Mouse (Mus musculus) frontal cortex, postnatal 10 days (tissue): ENCODE measurements at regions not wholly inside any gene's neighbourhood (a gene's known extent, or its start where the extent isn't known, plus 50 kb on each side); places are given as distances from the start of the nearest gene placed in this dataset.
A peak's percentile ranks its signal among the peaks of the same experiment; 100 is the strongest.

Source experiments
- DNase-seq, 2 experiments: peaks; one replicate each; pipeline ENCODE4 v3.0.0; 2022; ENCODE audit warnings: low spot score in 2 of 2, mixed read lengths in 1 of 2

DNA sequence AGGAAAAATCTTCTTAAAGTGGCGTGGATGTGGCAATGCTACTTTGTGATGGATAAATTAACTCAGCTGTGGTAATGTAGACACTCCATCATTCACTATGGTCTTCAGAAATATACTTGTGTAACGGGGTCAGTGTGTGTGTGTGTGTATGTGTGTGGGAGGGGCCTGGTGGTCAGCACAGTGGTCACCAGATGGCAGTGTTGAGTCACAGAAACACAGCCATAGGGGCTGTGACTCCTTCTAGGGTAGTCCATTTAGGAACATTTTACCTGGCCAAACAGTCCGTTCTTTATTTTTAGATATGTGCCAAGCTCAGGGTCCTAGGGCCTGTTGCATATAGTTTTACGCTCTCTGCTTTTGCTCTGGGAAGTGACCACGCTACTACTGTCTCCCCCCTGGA, 96.3 kb upstream of the Mphosph6 start:
- peak in 1 of 2 experiments; percentile 14 for DNase-seq

DNA sequence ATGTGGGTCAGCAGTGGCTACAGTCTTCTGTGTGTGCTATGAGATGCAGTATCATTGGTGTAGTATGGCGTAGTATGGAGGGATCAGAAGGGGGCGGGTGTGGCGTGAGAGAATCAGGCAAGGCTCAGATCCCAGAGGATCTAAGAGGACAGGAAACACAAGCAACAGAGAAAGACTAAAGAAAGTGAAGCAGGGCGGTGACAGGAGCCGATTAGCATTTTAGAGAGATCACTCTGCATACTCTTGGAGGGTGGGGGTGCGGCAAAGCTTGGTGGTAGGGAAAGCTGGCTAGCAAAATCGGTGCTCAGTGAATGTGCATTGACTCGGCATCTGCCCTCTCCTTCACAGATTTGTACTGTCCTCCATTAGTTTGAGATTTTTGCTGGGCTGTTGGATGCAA, 93.1 kb upstream of the Mphosph6 start:
- no peak for DNase-seq

DNA sequence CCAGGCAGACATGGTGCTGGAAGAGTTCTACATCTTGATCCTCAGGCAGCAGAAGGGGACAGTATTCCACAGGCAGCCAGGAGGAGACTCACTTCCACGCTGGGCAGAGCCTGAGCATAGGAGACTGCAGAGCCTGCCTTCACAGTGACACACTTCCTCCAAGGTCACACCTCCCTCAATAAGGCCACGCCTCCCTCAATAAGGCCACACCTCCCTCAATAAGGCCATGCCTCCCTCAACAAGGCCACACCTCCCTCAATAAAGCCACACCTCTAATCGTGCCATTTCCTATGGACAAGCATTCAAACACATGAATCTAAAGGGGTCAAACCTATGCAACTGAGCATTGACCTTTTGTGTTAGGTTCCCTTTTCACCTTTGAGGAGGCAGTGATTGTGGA, 88.5 kb upstream of the Mphosph6 start:
- DNase-seq = no peak

DNA sequence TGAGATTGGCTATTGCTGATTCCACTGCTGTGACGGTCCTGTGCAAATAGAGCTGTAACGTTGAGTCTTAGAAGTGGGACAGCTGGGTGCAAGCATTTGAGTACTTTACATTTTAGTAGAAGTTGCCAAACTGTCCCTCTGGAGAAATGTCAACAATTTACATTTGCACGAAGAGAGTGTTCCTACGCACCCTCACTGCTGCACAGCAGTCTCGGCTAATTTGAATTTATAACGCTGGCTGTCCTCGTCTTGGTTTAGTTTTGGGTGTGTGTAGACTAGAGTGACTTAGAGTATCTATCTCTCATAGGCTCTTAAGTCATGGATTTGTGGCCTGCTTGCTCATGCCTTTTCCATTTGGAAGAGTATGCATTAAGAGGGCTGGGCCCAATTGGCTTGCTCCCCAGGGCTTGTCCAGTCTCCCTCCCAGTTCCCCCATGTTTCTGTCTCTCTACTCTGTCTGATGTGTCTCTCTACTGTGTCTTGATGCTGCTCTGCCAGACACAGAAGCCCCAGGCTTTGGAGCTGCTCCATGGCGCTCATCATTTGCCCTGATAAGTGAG, 79.8 kb upstream of the Mphosph6 start:
- DNase-seq = no peak

DNA sequence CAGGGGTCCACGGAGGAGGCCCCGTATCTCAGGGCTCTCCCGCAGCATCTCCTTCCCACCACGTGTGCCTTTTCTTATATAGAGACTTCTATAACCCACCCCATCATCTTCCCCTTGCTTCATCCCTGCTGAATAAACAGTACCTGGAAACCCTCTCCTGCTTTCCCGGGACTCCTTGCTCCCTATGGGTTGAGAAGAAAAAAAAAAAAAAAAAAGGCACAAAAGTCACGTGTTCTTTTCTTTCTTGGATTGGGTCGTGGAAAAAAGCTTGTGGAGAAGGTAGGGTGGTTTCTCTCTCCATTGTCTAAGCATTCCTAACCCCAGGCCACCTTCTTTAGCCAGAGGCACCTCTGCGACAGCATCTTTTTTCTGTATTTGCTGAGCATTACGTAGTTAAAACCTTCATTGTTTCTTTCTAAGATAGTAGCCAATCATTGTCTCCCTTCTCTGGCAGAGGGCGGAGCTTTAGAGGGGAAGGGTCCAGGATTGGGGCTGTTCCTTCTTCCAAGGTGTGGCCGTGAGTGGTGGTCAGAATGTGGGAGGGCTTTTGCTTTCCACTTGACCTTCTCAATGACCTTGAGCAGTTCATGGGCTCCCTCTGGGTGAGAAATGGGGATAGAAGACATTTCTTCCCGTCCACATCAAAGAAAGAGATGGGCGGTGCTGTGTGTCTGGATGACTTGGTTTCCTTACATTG, 78.7 kb upstream of the Mphosph6 start:
- no peak for DNase-seq

DNA sequence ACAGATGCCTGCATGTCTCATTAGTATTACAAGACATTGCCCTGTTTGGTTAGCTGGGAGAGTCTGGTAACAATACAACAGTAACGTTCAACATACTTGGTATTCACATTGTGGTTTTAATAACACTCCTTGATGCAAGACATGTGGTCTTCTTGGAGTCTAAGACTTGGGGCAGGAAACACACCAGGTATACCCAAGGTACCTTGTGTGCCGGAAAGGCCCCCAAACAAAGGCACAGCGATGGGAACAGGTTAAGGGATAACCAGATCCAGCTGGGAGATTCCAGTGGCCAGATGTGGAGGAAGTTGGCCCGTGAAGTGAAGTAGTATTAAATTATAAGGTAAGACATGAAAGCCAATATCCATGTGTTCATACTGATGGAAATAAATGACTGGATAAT, 71.9 kb upstream of the Mphosph6 start:
- no peak for DNase-seq

DNA sequence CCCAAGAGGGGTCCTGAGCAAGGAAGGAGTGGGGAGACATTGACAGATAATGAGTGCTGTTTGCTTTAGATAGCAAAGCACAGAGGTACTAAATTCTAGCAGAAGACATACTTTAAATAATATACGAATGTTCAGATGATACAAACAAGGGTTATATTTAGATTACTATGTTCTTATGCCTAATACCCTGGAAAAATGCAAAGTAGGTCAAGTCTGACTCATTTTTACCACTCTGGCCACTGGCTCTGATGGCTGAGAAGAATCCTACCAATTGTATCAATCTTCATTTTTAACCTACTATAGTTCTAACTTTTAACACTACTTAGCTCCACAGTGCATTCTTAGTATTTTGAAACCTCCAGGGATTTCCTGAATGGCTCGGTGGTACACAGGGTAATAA, 65.4 kb upstream of the Mphosph6 start:
- DNase-seq = no peak

DNA sequence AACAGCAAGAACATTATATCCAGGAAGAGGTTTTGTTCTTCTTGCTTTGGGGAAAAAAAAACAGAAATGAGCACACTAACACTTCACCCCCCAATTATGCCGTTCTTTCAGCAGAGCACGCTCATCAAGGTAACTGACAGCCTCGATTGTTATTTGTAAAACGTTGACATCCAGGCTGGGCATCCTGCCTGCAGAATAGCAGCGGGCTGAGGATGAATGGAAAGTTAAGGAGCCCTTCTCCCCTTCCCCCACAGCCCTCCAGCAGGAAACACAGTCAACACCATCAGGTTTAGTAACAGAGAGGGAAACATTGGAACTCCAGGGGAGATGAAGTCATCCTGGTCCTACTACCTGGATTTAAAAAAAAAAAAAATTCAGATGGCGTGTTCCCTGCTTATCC, 63.3 kb upstream of the Mphosph6 start:
- peak in 1 of 2 experiments; percentile 17 for DNase-seq

DNA sequence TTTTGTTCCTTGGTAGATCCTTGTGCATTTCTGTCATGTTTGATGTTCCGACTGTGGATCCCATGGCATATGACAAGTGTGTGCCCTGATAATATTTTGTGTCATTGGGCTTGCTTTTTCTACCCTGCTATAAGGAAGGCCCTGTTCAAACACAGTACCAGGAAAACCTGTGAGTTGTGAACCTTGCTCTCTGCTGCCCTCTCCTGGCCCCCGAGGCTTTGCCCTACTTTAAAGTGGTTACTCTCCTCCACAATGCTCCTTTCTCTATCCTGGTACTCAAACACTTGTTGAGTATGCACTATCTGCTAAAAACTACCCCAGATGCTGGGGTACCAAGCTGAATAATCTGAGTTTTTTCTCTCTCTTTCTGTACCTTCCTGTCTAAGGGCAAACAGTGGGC, 62.1 kb upstream of the Mphosph6 start:
- peak in 1 of 2 experiments; percentile 19 for DNase-seq

DNA sequence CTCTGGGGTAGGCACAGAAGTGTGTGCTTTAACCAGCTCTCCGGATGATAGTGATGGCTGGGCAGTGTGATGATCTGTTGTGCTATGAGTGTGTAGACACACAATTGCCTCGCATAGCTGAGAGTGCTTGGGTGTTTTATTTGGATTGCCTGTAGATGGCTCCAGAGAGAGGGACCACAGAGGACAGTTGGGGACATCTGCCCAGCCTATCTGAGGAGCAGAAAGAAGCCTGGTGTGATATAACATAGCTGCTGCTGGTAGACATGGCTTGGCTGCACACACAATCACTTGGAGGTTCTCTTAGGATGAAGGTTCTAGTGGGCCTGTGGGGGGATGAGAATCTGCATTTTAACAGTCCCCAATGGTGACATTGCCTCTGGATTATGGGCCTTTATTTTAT, 60.6 kb upstream of the Mphosph6 start:
- no peak for DNase-seq

DNA sequence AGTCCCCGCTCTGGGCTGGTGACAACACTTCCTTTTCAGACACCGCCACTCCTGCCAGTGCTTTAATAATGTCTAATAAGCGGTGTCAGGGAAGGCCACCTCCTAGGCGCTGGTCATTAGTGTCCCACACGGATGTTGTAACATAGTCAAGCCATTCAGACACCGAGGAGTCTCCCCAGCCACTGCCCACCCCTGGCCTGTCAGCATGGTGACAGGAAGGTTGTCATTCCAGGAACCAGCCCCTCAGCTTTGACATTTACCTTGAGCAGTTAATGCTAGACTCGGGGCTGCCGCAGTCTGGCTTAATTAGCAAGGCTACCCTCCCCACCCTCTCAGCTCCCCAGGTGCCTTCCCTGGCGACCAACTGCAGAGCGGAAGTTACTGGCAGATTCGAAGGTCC, 58.0 kb upstream of the Mphosph6 start:
- DNase-seq = no peak

DNA sequence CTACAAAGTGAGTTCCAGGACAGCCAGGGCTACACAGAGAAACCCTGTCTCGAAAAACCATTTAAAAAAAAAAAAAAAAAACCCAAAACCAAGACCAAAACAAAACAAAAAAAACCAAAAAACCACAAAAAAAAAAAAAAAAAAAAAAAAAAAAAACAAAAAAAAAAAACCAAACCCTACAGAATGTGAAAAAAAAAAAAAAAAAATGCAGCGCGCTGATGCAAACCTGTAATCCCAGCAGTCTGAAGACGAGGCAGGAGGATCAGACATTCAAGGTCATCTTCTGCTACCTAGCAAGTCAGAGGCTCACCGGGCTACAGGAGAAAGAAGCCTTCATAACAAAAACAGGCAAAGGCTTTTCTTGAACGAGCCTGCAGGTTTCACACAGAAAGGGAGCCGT, 57.4 kb upstream of the Mphosph6 start:
- no peak for DNase-seq

DNA sequence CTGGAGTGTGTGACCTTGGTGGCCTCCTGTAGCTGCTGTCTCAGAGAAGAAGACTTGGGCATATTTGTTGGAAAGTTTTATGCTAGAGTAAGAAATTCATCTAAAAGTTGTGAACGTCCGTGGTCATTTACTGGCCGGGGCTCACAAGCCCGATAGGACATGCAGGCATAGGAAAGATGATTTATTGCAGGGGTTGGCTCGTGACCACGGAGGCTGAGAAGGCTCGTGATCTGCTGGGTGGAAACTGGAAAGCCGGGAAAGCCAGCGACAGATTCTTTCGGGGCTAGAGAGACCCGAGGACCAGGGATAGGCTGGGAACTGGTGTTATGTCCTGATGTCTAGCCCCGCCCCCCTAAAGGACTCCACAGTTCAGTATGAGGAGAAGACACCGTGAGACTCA, 54.4 kb upstream of the Mphosph6 start:
- no peak for DNase-seq

DNA sequence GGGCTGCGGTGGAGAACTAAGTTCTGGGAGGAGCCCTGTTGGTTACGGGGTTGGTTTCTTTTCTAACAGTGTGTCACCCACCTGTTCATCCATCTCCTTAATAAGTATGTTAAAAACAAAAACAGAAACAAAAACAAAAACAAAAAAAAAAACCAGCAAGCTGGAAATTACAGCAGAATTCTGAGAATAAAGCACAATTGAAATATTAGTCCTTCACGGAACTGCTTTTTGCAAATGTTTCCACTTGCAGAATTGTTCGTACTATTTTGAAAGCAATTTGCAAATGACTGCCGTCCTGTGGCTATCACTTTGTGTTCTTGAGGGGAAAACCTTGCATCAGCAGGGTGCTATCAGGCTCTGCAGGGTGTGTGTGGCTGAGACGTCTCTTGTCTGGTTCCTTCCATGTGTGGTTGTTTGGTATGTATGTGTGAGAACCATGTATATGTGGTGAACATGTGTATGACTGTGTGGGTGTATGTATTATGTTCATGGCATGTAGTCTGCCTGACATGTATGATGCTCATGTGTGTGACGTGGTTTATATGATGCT, 53.3 kb upstream of the Mphosph6 start:
- DNase-seq = no peak

DNA sequence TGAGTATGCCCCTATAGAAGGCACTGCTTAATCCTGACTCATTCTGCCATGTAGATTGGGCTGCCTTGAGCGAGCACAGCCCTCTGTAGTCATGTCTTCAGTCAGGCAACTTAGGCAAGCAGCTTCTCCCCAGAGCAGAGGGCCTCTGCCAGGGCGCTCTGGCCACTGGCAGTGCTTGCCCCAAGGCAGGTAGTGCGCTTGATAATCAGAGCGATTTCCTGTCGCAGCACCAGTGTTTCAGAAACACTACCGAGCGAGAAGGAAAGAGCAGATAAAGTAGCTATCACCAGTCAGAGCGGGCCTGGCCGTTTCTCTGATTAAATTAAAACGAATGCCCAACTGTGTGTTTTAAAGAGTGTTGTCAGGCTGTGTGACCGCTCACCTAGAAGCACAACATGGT, 52.6 kb upstream of the Mphosph6 start:
- DNase-seq = no peak

DNA sequence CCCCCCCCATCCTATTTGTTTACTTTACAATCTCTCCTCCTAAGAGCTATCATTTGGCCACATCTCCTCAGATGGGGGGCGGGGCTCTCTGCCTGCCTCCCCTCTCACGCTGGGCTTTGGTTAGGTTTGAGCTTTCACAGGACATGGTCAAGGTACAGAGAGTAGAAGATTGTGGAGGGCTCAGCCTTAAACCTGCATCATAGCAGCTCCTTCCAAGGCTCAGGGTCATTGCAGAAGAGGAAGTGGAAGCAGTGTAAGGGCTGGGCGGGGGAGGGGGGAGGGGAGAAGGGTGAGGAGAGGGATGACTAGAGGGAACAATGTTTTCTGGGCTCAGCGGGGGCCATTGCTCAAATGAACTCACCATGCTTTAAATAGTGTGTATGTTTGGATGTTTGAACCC, 51.7 kb upstream of the Mphosph6 start:
- DNase-seq = no peak

DNA sequence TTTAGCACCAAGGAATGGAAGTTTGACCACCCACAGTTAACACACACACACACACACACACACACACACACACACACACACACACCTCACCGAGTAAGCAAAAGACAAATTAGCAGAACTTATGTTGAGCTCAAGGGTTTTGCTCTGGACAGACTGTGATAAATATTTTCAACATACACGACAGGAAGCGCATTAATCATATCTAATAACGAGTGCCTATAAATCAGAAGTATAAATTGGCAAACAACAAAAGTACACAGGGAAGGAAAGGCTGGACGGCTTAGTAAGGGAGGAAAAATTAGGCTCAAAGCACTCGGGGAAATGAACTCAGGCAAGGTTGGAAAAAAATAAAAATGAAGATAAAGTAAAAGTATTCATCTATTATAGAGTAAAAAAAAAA, 50.8 kb upstream of the Mphosph6 start:
- no peak for DNase-seq
